Mouse (Mus musculus) urinary bladder, postnatal 10 days (tissue): ENCODE data around the gene Kansl1.

Experiments used
- DNase-seq: peaks from one replicate; pipeline ENCODE4 v3.0.0; 2022; ENCODE audit warnings: low spot score

The Kansl1 gene

DNA sequence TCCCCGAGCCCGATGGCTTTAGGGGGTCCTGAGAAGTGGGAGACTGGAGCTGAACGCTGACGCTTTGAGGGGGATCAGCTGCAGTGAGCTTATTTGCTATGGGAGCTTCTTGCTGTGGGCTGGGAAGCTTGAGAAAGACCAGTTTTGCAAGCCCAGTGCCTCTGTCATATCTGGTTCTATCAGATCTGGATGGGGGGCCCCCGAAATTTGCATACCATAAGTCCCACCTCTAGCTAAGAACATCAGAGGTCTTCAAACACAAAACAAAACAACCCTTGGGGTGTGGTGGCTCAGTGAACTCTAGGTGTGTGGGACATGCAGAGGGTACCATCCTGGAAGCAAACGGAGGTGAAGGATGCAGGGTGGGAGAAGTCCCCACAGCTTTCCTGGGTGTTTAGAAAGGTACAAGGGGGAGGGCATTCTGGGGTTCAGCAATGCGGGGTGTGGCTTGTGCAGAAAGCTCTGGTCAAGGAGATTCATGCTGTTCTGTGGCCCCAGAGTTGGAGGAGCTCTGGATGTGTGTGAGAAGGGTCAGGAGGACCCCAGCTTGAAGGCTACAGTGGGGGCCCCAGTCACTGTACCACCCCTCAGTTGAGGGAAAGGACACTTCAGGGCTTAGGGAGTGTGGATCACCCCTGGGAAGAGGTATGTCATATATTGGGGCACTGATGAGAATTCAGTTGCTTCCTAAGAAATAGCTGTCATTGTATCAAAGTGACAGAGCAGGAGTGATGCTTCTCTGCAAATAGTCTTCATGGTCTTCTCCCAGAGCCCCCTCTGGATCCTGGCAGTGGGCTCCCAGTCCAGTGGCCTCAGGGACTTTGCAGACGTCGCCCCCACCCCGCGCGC is 159.1 kb downstream of the Kansl1 start:
- no peak for DNase-seq

DNA sequence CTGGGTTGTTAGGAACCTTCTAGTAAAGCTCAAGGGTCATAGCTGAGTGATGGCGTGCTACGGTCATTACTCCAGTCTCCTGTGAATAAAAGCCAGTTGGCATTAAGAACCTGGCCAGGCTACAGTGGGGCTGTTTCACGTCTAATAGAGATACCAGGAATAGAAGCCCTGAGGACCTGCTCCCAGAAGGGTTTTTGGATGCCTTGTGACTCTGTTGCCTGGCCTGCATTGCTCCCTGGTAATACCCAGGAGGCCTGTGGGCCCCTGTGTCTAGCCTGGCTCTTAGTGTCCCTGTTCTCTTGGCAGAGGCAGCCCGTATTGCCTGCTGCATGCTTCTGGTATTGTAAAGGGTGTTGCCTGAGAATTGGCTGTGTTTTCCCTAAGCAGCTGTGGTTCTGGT is 161.5 kb downstream of the Kansl1 start:
- DNase-seq: no peak

DNA sequence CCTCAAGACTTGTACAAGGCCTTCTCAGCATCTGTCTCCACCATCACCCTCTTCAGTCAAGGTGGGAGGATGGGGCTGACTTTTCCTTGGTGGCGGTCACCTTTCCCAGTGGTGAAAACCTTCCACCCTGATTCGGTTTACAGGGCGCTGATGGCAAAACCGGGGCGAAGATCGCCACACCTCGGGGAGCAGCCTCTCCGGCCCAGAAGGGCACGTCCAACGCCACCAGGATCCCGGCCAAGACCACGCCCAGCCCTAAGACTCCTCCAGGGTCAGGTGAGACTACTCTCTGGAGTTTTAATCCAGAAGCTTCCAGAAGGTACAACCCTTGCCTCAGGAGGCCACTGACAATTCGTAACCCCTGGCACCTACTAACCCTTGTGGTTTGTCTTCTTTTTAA is 162.2 kb downstream of the Kansl1 start:
- DNase-seq: no peak

DNA sequence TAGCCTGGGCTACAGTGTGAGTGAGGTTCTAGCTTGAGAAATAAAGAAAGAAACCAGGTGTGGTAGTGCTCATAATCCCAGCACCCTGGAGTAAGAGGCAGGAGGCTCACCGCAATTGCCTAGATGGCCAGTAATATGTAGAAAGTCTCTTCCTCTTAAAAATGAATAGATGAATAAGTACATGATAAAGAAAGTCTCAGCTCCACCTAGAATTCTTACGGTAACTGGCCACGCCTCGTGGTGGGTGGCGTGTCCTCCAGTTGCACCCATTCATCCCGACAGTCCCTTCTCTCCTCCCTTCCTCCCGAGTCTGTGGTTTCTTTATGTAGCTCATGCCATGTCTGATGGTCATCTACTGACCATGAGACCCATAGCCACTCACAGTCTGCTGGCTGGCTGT is 162.9 kb downstream of the Kansl1 start:
- no peak for DNase-seq

DNA sequence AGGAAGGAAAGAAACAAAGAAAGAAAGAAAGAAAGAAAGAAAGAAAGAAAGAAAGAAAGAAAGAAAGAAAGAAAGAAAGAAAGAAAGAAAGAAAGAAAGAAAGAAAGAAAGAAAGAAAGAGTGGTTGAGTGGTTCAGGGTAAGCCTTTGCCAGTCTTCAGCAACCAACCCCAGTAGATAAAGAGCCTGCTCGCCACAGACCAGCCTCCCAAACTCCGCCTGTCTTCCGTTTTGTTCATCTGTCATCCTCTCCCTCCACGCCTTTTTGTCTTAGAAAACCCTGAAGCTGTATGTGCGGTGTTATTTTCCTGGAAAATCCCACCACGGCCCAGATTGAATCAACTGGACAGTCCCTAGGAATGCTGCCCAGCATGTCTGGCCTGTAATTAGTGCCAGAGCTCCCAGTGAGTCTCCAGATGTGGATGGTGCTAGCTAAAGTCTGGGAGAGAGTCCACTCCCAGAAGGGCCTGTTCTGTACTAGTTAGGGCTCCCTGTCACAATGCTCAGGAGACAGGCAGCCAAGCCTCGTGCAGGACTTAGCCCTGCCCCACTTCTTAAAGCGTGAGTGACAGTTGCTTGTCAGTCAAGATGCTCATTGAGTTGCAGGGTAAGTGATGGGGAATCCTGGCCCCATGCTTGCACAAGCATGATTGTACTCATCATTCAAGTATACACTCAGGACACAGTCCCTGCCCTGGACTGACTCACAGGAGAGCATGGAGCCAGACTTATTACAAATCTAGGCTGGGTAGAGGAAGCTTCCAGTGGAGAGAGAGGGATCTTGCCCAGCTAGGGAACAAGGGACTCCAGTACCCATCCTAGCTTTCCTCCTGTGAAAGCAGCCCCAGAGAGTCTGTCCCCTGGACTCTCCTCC is 165.3 kb downstream of the Kansl1 start:
- DNase-seq: no peak

DNA sequence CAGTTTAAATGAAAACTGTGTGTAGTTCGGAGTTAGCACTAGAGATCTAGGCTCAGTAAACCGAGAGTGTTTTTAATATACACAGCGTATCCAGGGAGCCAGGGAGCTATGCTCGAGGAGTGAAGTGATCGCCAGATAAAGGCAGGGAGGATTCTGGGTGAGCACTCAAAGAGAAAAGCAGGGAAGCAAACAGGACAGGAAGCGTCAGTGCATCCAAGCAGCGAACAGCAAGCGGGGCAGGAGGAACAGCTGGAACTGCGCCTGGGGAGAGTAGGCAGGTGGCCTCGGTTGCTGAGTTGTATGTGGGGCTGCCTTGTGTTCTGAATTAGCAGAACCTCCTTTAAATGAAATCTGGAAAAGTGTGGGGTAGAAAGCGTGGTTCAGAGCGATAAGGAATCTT is 166.0 kb downstream of the Kansl1 start:
- no peak for DNase-seq

DNA sequence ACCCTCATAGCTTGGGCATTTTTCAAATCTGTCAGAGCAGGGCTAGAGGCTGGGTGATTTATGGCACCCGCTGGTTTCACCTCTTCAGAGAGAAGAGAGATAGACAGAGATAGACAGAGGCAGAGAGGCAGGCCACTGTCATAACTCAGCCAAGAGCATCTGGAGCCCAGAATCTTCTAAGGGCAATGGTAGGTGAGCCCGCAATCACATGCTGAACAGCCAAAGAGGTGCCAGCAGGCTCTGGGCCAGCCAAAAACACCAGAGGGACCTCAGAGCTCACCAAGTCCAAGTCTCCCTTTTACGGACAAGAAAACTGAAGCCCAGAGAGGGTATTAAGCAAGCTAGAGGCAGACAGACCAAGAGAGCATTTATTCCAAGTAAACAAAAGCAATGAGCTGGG is 171.0 kb downstream of the Kansl1 start:
- no peak for DNase-seq

DNA sequence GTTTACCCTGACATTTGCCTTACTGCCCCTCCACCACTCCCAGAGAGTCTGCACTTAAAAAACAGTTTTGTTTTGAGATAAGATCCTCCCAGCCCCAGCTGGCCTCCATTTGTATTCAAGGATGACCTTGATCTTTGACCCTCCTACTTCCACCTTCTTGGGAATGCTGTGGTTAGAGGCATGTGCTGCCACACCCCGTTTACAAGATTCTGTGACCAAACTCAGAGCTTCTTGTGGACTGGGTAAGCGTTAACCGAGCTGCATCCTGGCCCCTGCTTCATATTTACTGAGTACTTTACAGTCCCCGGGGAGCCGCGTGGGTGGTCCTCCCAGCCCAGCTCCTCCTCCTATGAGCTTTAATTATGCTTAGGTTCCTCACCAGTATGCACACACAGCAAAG is 173.0 kb downstream of the Kansl1 start:
- no peak for DNase-seq

- DNase-seq: no peak
Observed at GRCm38 (mm10) chr11:104295145-104295544, 173.5 kb downstream of the Kansl1 start.

DNA sequence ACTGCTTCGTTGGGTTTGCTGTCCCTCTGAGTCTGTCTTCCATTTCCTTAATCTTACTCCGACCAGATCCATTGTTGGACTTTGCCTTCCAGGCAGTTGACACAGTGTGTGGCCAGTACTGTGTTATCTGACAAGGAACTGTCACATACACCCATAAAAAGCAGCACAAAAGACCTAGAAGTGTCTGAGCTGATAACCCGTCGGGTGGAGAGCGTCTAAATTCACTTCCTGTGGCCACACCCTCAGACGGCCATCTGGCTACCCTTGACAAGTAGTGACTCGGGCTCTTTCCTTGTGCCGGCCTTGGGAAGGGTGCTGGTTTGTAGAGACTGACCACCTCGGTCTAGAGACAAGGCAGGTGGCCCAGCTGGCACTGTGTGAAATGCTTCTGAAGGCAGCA is 175.4 kb downstream of the Kansl1 start:
- DNase-seq: no peak

GRCm38 (mm10) chr11:104292443-104293220 is 176.0 kb downstream of the Kansl1 start:
- no peak for DNase-seq

GRCm38 (mm10) chr11:104289199-104290031 is 179.2 kb downstream of the Kansl1 start:
- no peak for DNase-seq

DNA sequence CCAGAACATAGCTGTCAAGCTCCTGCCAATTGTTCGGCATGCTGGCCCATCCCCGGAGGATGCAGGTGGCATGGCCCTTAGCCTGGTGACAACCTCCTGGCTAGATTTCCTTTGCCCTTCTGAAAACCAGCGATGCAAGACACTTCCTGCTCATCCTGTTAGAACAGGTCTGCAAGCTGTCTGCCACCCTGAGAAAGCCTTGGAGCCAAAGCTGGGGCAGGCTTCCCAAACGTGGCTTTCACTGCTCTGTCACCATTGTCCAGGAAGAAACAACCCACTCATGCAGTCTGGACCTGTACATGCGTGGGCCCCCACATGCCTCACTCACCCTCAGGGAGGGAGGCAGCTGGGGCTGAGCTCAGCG is 179.8 kb downstream of the Kansl1 start:
- DNase-seq: no peak

DNA sequence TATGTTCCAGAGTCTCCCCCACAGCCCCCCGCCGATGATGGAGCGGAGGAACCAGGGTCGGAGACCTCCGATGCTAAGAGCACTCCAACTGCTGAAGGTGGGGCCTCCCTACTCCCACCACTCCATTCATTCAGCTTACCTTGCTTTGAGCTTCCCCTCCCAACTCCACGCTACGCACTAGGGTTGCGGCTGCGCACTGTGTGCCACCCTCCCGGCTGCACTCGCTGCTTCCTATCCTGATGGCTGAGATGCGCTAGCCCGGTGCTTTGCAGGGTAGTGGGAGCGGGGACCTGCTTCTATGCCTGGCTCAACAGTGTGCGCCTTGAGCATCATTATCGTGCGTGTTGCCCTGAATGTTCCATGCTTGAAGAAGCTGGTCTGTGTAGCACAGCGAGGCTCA is 181.5 kb downstream of the Kansl1 start:
- no peak for DNase-seq
